Mouse (Mus musculus) cortical plate, adult 2 months (tissue): ENCODE measurements around the gene Gprin1.

Experiments
- CTCF ChIP-seq: fragments of 200-500 bp; IDR thresholded peaks from 2 replicates; pipeline ENCODE4 v1.5.1; 2011; ENCODE audit warnings: mild to moderate bottlenecking, control low read depth, low read length; ENCODE audit not compliant: insufficient read depth; ENCODE audit errors: extremely low read depth
- POLR2A ChIP-seq: fragments of 200-500 bp; IDR thresholded peaks from 2 replicates; pipeline ENCODE4 v1.6.1; 2011; ENCODE audit warnings: mild to moderate bottlenecking, low read length, control low read depth; ENCODE audit not compliant: insufficient read depth; ENCODE audit errors: extremely low read depth

DNA sequence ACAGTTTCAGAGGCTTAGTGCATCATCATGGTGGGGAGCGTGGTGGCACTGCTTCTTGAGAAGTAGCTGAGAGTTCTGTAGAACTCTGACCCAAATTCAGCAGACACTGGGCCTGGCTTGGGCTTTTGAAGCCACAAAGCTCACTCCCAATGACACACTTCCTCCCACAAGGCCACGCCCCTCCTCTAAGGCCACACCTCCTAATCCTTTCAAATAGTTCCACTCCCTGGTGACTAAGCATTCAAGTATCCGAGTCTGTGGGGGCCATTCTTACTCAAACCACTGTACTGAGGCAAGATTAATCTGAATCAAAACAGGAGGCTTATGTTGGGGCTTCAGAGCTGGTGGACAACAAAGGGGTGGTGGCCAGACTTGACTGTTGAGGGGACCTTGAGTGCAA, 38.8 kb downstream of the Gprin1 start:
- TF ChIP-seq CTCF: no peak
- no peak for TF ChIP-seq POLR2A
